Mouse (Mus musculus): ENCODE measurements around the gene Btnl2. TPM values are rescaled to one million over a fixed set of nuclear protein-coding genes. Genes with fewer than 3 reads are reported as not detected.

Btnl2 gene
- total RNA-seq, 1 experiment, result not detected

GRCm38 (mm10) chr17:34317275-34317674 is 37.3 kb upstream of the Btnl2 start:
- in situ Hi-C loops (cut with MboI; ENCODE audit: low sequenced_read_pairs in 2 of 2, unreplicated experiment in 2 of 2), result no loop called here
- peaks cover 0 to 4% of the 10 kb centered on the region in 2 experiments; a peak in 1 of 4 replicates for H3K4me1 ChIP-seq (ENCODE audit: control insufficient read depth in 2 of 2, insufficient read depth in 2 of 2, low read length in 2 of 2, poor library complexity in 1 of 2)
- H3K36me3 ChIP-seq (ENCODE audit: control insufficient read depth, insufficient read depth, low read length, poor library complexity, severe bottlenecking), result no peaks in the 10 kb centered on the region
- TF ChIP-seq HCFC1 (IDR thresholded peaks at IDR 0.05; ENCODE audit: borderline replicate concordance, insufficient read depth, low read length) (no peak), ZNF384 (IDR thresholded peaks at IDR 0.05; ENCODE audit: low read depth, low read length) (no peak), MAFK (IDR thresholded peaks at IDR 0.05; ENCODE audit: insufficient read depth, low read depth, low read length) (no peak), CHD2 (IDR thresholded peaks at IDR 0.05; ENCODE audit: low read depth, low read length) (no peak), ZC3H11A (IDR thresholded peaks at IDR 0.05; ENCODE audit: borderline replicate concordance, low read depth, low read length) (no peak)
- no peak for DNase-seq (ENCODE audit: low read depth, low spot score)
- no peak overlapping the region for H3K4me3 ChIP-seq (ENCODE audit: insufficient read depth in 1 of 2, low read depth in 1 of 2, low read length in 2 of 2, poor library complexity in 1 of 2, severe bottlenecking in 1 of 2)
- H3K9ac ChIP-seq (ENCODE audit: insufficient read depth, low read depth, low read length, poor library complexity, severe bottlenecking), result no peak overlapping the region
- H3K27ac ChIP-seq (ENCODE audit: insufficient read depth, low read depth, low read length, poor library complexity, severe bottlenecking), result no peak overlapping the region
- no peaks in the 10 kb centered on the region for H3K9me3 ChIP-seq (ENCODE audit: control insufficient read depth, insufficient read depth, low read depth, low read length)

DNA sequence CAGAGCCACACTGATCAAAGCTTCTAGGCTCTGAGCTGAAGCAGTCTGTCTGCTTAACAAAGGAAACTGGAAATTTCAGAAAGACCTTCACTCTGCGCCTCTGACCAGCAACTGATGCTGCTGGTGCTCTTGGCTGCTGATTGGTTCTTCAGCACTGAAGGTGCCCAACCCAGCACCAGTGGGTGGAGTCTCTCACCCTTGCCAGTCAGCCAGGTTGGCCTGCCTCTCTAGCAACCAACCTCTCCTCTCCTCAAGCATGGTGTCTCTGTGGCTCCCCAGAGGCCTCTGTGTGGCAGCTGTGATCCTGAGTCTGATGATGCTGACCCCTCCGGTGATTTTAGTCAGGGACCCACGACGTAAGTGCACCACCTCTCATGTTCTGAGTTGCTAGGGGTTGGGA is 29.2 kb upstream of the Btnl2 start, which contains the start of gene H2-Eb2:
TSS of gene H2-Eb2 (plus strand) at position 230 of the 400 bp plus-strand sequence.
- H3K36me3 ChIP-seq (ENCODE audit: control insufficient read depth, insufficient read depth, low read length, poor library complexity, severe bottlenecking), result no peaks in the 10 kb centered on the region
- TF ChIP-seq CHD2 (IDR thresholded peaks at IDR 0.05; ENCODE audit: low read depth, low read length), result no peak
- TF ChIP-seq MAFK (IDR thresholded peaks at IDR 0.05; ENCODE audit: insufficient read depth, low read depth, low read length), result no peak
- no peak for TF ChIP-seq ZC3H11A (IDR thresholded peaks at IDR 0.05; ENCODE audit: borderline replicate concordance, low read depth, low read length)
- TF ChIP-seq ZNF384 (IDR thresholded peaks at IDR 0.05; ENCODE audit: low read depth, low read length), result no peak
- TF ChIP-seq HCFC1 (IDR thresholded peaks at IDR 0.05; ENCODE audit: borderline replicate concordance, insufficient read depth, low read length), result no peak
- in situ Hi-C loops (cut with MboI; ENCODE audit: low sequenced_read_pairs in 2 of 2, unreplicated experiment in 2 of 2), result no loop called here
- H3K9me3 ChIP-seq (ENCODE audit: control insufficient read depth, insufficient read depth, low read depth, low read length), result no peaks in the 10 kb centered on the region
- no peak for DNase-seq (ENCODE audit: low read depth, low spot score)
- H3K4me1 ChIP-seq (ENCODE audit: control insufficient read depth in 2 of 2, insufficient read depth in 2 of 2, low read length in 2 of 2, poor library complexity in 1 of 2), result peaks cover 0 to 5% of the 10 kb centered on the region in 2 experiments; a peak in 1 of 4 replicates
- H3K9ac ChIP-seq (ENCODE audit: insufficient read depth, low read depth, low read length, poor library complexity, severe bottlenecking), result no peak within 1 kb of the TSS
- no peak within 1 kb of the TSS for H3K4me3 ChIP-seq (ENCODE audit: insufficient read depth in 1 of 2, low read depth in 1 of 2, low read length in 2 of 2, poor library complexity in 1 of 2, severe bottlenecking in 1 of 2)
- no peak within 1 kb of the TSS for H3K27ac ChIP-seq (ENCODE audit: insufficient read depth, low read depth, low read length, poor library complexity, severe bottlenecking)

DNA sequence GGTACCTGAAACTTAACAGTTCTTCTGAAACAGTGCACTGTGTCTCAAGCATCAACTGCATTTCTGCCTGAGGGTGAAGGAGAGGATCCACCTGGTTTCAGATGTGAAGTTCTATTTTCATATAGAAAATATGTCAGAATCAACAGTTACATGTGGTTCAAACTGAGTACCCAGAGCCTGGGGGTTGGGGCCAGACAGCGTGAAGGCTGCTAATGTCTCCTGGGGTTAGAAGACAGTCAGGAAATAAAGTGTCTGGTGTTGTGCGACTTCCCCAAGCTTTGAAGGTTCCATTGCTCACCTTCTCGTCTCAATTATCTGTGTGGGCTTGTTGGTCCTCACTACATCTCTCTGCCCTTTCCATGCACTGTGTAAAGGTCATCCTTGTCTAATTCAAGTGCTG is 28.2 kb upstream of the Btnl2 start:
- TF ChIP-seq MAFK (IDR thresholded peaks at IDR 0.05; ENCODE audit: insufficient read depth, low read depth, low read length), result no peak
- TF ChIP-seq ZNF384 (IDR thresholded peaks at IDR 0.05; ENCODE audit: low read depth, low read length), result no peak
- TF ChIP-seq CHD2 (IDR thresholded peaks at IDR 0.05; ENCODE audit: low read depth, low read length), result no peak
- no peak for TF ChIP-seq ZC3H11A (IDR thresholded peaks at IDR 0.05; ENCODE audit: borderline replicate concordance, low read depth, low read length)
- TF ChIP-seq HCFC1 (IDR thresholded peaks at IDR 0.05; ENCODE audit: borderline replicate concordance, insufficient read depth, low read length), result no peak
- Histone ChIP-seq H3K9ac (ENCODE audit: insufficient read depth, low read depth, low read length, poor library complexity, severe bottlenecking) (no peak overlapping the region), H3K4me3 (ENCODE audit: insufficient read depth in 1 of 2, low read depth in 1 of 2, low read length in 2 of 2, poor library complexity in 1 of 2, severe bottlenecking in 1 of 2) (no peak overlapping the region), H3K36me3 (ENCODE audit: control insufficient read depth, insufficient read depth, low read length, poor library complexity, severe bottlenecking) (no peaks in the 10 kb centered on the region), H3K9me3 (ENCODE audit: control insufficient read depth, insufficient read depth, low read depth, low read length) (no peaks in the 10 kb centered on the region), H3K27ac (ENCODE audit: insufficient read depth, low read depth, low read length, poor library complexity, severe bottlenecking) (no peak overlapping the region), H3K4me1 (ENCODE audit: control insufficient read depth in 2 of 2, insufficient read depth in 2 of 2, low read length in 2 of 2, poor library complexity in 1 of 2) (peaks cover 0 to 5% of the 10 kb centered on the region in 2 experiments; a peak in 1 of 4 replicates)
- DNase-seq (ENCODE audit: low read depth, low spot score), result no peak
- in situ Hi-C loops (cut with MboI; ENCODE audit: low sequenced_read_pairs in 2 of 2, unreplicated experiment in 2 of 2), result no loop called here

DNA sequence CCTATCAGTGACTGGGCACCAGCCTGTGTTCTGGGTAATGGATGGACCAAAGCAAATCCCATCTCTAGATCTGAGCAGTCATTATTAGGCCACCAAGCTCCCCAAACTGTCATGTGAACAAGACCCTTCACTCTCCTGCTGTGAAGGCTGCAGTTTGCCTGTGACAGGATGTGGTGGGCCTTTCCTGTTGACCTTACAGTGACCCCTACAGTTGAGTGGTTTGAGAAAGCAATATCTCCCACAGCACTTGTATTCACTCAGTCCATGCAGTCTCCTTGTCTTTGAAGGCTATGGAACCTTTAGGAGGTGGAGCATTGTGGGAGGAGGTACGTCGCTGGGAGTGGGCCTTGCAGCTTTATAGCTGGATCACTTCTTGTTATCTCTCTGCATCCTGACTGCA is 24.8 kb upstream of the Btnl2 start:
- H3K4me1 ChIP-seq (ENCODE audit: control insufficient read depth in 2 of 2, insufficient read depth in 2 of 2, low read length in 2 of 2, poor library complexity in 1 of 2), result peaks cover 0 to 5% of the 10 kb centered on the region in 2 experiments; a peak in 1 of 4 replicates
- H3K36me3 ChIP-seq (ENCODE audit: control insufficient read depth, insufficient read depth, low read length, poor library complexity, severe bottlenecking), result no peaks in the 10 kb centered on the region
- no peak overlapping the region for H3K27ac ChIP-seq (ENCODE audit: insufficient read depth, low read depth, low read length, poor library complexity, severe bottlenecking)
- no peak overlapping the region for H3K9ac ChIP-seq (ENCODE audit: insufficient read depth, low read depth, low read length, poor library complexity, severe bottlenecking)
- H3K9me3 ChIP-seq (ENCODE audit: control insufficient read depth, insufficient read depth, low read depth, low read length), result no peaks in the 10 kb centered on the region
- TF ChIP-seq HCFC1 (IDR thresholded peaks at IDR 0.05; ENCODE audit: borderline replicate concordance, insufficient read depth, low read length) (no peak), MAFK (IDR thresholded peaks at IDR 0.05; ENCODE audit: insufficient read depth, low read depth, low read length) (no peak), ZC3H11A (IDR thresholded peaks at IDR 0.05; ENCODE audit: borderline replicate concordance, low read depth, low read length) (no peak), ZNF384 (IDR thresholded peaks at IDR 0.05; ENCODE audit: low read depth, low read length) (no peak), CHD2 (IDR thresholded peaks at IDR 0.05; ENCODE audit: low read depth, low read length) (no peak)
- no peak overlapping the region for H3K4me3 ChIP-seq (ENCODE audit: insufficient read depth in 1 of 2, low read depth in 1 of 2, low read length in 2 of 2, poor library complexity in 1 of 2, severe bottlenecking in 1 of 2)
- no peak for DNase-seq (ENCODE audit: low read depth, low spot score)
- in situ Hi-C loops (cut with MboI; ENCODE audit: low sequenced_read_pairs in 2 of 2, unreplicated experiment in 2 of 2), result no loop called here
